Mouse (Mus musculus) kidney, adult 11 months (tissue): ENCODE measurements around the gene Ddb2.

Source experiments
- DNase-seq: peaks from one replicate; pipeline ENCODE4 v3.0.0; 2022

Ddb2 gene

GRCm38 (mm10) chr2:91236601-91237510 lies at the start of gene Ddb2:
Gene Ddb2 (minus strand): TSS chr2:91236982.
- DNase-seq = peak; percentile 92

DNA sequence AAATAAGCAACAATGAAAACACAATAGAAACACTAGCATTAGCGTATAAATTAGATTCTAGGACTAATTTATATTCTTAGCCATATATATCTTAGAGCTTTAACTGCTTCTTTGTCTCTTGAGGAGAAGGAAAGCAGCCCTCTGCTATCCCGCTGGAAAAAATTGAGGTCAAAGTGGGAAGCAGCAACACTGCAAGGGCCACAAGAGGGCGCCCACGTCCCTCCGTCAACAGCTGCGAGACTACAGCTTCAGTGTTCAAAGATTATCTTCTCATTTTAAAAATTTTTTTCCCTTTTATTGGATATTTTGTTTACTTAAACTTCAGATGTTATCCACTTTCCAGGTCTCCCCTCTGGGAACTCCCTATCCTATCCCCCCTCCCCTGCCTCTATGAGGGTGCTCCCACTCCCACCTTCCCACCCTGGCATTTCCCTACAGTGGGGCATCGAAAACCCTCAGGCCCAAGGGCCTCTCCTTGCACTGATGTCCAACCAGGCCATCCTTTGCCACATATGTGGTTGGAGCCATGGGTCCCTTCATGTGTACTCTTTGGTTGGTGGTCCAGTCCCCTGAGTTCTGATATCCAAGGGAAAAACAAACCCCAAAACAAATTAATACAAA lies 49.2 kb upstream of the Ddb2 start:
- no peak for DNase-seq

DNA sequence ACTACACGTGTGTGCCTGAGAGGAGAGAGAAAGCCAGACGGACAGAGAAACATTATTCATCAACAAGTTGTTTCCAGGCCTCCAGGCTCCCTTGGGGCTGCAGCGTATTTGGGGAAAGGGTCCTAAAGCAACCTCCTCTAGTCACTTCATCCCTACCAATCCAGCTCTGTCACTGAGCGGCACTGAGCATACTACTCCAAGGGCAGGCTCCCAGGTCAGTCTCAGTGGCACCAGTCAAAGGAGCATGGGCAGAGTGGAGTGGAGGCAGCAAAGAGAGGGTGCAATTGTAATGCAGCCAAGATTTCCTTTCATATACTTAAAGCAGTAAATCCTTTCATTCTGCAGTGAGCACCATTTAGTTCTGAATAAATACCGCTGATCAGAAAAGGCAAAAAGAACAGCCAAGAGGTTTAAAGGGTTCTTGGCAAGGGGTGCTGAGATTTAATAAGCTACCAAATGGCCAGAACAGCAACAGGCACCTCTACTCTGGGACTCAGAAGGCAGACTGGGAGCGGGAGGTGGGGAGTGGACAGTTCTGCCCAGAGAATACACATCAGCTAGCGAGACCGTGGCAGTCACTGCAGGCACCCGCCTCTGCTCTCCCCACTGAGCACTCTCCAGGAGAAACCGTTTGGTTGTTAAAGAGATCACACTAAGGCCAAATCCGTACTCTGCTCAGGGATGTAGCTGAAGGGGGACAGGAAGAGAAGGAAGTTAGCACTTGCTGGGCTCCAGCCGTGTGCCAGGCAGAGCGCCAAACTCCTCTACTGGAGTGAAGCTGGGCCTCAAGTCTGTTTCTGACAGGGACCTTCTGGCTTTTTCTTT lies 47.8 kb upstream of the Ddb2 start:
- DNase-seq = no peak

GRCm38 (mm10) chr2:91283972-91284371 lies 47.2 kb upstream of the Ddb2 start:
- no peak for DNase-seq

DNA sequence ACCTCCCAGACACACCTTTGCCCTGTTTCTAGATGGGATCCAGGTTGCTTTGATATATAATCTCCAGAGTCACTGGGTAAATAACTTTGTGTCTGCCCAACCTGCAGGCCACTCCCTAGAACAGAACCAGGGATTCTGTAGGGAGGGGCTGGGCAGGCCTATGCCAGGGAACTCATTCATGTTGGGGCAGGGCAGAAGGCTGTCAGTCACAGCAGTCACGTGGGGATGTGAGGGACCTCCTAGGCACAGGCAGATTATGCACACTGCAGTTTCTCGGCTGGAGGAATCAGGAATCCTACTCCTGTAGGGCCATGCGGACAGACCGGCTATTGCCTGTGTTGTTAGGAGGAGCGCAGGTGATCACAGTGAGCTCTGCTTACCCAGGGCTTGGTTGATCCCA lies 44.6 kb upstream of the Ddb2 start:
- no peak for DNase-seq

DNA sequence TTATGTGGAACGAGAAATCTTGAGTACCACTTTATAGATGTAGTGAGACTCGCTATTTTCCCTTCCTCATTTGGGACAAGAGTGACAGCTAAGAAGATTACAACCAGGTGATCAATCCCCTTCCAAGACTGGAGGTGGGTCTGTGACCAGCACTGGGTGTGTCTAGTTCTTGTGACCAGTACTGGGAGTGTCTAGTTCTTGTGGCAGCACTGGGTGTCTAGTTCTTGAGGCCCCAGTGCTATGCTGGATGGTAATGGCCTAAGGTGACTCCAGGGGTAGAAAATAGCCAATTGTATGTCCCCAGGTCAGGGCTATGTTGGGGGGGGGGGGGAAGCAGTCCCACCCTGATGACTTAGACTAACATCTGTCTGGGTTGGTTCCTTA lies 42.6 kb upstream of the Ddb2 start:
- no peak for DNase-seq

GRCm38 (mm10) chr2:91278749-91279371 lies 42.1 kb upstream of the Ddb2 start:
- DNase-seq = peak; percentile 46

GRCm38 (mm10) chr2:91269687-91270133 lies 32.9 kb upstream of the Ddb2 start:
- DNase-seq = no peak

DNA sequence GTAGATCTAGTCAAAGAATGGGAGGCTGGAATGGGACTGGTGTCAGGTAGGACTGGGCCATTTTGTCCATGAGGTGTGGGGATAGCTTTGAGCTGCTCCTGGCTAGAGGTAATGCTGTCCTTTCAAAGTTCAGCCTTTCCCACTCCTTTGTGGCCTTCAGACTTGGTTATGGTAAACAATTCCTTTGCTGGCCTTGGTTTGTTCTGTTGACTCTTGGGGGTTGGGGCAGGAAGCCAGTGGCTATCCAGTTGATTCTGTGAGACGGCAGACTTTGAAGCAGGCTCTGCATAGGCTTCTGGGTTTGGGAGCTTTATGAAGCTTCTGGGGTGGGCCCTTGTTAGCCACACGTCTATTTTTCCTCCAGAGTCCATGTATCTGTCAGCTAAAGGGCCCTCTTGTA lies 31.9 kb upstream of the Ddb2 start:
- no peak for DNase-seq

DNA sequence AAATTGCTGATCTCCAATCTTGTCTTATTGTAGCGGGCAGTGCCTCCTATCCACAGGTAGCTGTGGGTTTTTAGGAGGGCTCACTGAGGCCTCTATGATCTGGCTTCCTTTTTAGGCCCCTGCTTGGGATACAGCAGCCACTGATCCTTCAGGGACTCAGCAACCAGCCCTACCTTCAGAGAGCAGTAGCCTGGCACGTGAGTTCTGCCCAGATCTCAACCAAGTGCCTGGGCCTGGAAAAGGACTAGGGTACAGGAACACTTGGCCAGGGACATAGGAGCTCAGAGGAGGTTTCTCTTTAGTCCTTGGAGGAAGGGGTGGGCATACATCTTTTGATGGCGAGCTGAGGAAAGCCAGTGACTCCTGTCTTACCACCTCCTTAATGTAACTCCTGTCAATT lies 31.3 kb upstream of the Ddb2 start:
- DNase-seq = no peak

- peak; percentile 100 for DNase-seq
Measured at GRCm38 (mm10) chr2:91264711-91265681, 28.2 kb upstream of the Ddb2 start, which contains the start of gene Arfgap2. Gene Arfgap2 (plus strand): TSS chr2:91264974.

DNA sequence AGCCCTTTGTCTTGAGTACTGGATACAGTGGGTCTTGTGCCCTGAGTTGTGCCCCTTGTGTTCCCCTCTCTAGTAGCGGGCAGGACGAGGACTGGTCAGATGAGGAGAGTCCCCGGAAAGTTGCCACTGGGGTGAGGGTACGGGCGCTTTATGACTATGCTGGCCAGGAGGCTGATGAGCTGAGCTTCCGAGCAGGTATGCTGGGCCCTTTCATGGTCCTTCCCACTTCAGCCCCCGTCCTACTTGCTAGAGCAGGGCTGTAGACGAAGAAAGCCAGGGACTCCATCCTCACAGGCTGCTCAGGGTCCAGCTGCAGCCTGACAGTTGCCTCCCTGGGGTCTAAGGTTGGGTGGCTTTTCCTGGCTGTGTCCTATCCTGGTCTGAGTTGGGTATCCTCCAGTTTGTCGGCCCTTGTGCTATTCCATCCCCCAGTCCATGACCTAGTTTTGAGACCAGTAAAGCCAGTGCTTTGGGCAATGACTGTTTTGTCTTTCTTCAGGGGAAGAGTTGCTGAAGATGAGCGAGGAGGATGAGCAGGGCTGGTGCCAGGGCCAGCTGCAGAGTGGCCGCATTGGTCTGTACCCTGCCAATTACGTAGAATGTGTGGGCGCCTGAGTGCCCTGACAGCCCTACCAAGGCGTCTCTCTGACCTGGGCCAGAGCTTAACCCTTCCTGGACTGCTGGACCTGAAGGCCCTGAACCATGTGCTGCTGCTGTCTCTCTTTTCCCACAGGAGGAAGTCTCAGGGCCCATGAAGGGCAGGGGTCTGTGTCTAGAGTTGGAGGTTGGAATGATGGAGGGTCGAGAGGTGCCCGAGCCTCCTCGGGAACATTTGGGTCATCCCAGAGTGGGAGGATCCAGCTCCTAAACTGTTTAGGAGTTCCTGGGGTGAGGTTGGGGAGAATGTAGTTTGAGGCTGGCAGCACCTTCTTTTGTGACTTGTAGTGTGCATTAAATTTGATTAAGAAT lies 27.2 kb upstream of the Ddb2 start:
- DNase-seq = no peak

GRCm38 (mm10) chr2:91259493-91259892 lies 22.7 kb upstream of the Ddb2 start:
- no peak for DNase-seq

- DNase-seq = no peak
Measured at GRCm38 (mm10) chr2:91258830-91259229, 22.0 kb upstream of the Ddb2 start.

DNA sequence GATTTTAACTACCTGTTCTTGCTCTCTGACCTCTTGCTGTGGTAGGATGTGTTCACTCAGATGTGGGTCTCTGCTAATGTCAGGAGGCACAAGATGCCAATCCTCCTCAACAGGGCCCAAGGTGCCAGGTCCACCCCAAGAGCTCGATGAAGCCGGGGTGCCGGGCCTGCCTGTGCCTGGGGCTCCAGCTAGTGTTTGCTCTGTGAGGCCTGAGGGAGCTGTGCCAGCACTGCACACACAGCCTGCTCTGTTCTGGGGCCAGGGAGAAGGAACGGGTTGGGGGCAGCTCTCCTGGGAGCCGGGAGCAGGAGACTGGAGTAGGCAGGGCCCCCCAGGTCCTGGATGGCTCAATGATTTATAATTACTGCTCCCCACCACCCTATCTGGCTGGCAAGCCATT lies 21.3 kb upstream of the Ddb2 start:
- DNase-seq = no peak

- DNase-seq = peak; percentile 68
Measured at GRCm38 (mm10) chr2:91257126-91257980, 20.6 kb upstream of the Ddb2 start.

GRCm38 (mm10) chr2:91256256-91257125 lies 19.7 kb upstream of the Ddb2 start:
- peak; percentile 60 for DNase-seq

GRCm38 (mm10) chr2:91255661-91256150 lies 18.9 kb upstream of the Ddb2 start, which contains the start of gene Pacsin3:
Gene Pacsin3 (plus strand): TSS chr2:91255954.
- no peak for DNase-seq
